Mouse (Mus musculus) lung, postnatal 0 days (tissue): Measurements from ENCODE around the gene Fam160a2.

Source experiments
- CTCF ChIP-seq: IDR thresholded peaks from 2 replicates; pipeline ENCODE4 v1.5.1; 2016; ENCODE audit warnings: antibody characterized with exemption, mild to moderate bottlenecking
- EP300 ChIP-seq: IDR thresholded peaks from 2 replicates; pipeline ENCODE4 v1.6.1; 2016; ENCODE audit warnings: antibody characterized with exemption, mild to moderate bottlenecking, control low read depth

DNA sequence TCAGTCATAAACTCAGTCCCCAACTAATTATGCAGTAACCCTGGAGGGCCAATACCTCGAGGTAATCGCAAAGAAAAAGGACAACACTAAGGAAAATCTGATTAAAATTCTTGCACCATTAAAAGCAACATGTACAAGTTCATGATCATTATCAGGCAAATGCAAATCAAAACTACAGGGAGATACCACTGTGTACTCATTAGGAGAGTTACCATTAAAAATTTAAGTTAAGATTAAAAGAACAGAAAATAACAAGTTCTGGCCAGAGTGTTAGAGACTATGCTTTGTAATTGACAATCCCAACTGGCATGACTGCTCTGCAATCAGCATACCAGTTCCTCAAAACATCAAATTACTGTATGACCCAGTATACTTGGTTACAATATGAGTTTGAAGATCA, 57.1 kb downstream of the Fam160a2 start:
- no peak for TF ChIP-seq CTCF
- no peak for TF ChIP-seq EP300
